Mouse (Mus musculus) heart, adult 2 months (tissue): ENCODE data around the gene Dhrs7c. TPM values are rescaled to one million over a fixed set of nuclear protein-coding genes. Genes with fewer than 3 reads are reported as not detected.

ENCODE experiments used
- DNase-seq, 2 experiments: peaks; one replicate each; pipeline ENCODE4 v3.0.0; 2021
- H3K27ac ChIP-seq: fragments of 200-600 bp; 2 replicates; pipeline ENCODE4 v1.8.1; 2022
- H3K27me3 ChIP-seq: fragments of 200-500 bp; 2 replicates; pipeline ENCODE4 v1.6.1; 2012; ENCODE audit warnings: mild to moderate bottlenecking, low read length, inconsistent platforms, mixed read lengths; ENCODE audit not compliant: control insufficient read depth, insufficient read depth
- H3K36me3 ChIP-seq: fragments of 200-500 bp; 2 replicates; pipeline ENCODE4 v1.6.1; 2012; ENCODE audit warnings: low read length, inconsistent platforms; ENCODE audit not compliant: control insufficient read depth, insufficient read depth
- H3K4me1 ChIP-seq: fragments of 200-500 bp; 2 replicates; pipeline ENCODE4 v1.6.1; 2011; ENCODE audit warnings: low read length; ENCODE audit not compliant: control insufficient read depth, insufficient read depth
- H3K4me3 ChIP-seq: fragments of 200-600 bp; 2 replicates; pipeline ENCODE4 v1.8.1; 2022
- H3K79me2 ChIP-seq: fragments of 200-500 bp; replicated peaks from 2 replicates; pipeline ENCODE4 v1.6.1; 2012; ENCODE audit warnings: mild to moderate bottlenecking, inconsistent platforms, low read length, moderate library complexity, mixed read lengths; ENCODE audit not compliant: control insufficient read depth, insufficient read depth
- H3K9ac ChIP-seq: fragments of 200-500 bp; 2 replicates; pipeline ENCODE4 v1.6.1; 2012; ENCODE audit warnings: low read depth, mild to moderate bottlenecking, control low read depth, inconsistent platforms, low read length, mixed read lengths
- CTCF ChIP-seq: fragments of 200-600 bp; IDR thresholded peaks from 2 replicates; pipeline ENCODE4 v1.8.1; 2022; ENCODE audit warnings: antibody characterized with exemption, mild to moderate bottlenecking, moderate library complexity
- EP300 ChIP-seq: fragments of 200-500 bp; IDR thresholded peaks from 2 replicates; pipeline ENCODE4 v1.6.1; 2011; ENCODE audit warnings: low read depth, low read length, control low read depth; ENCODE audit not compliant: insufficient read depth
- POLR2A ChIP-seq: fragments of 200-500 bp; IDR thresholded peaks from 2 replicates; pipeline ENCODE4 v1.6.1; 2011; ENCODE audit warnings: mild to moderate bottlenecking, low read depth, low read length, control low read depth; ENCODE audit not compliant: insufficient read depth
- WGBS: fragments of 180-500 bp; shearing (Covaris S2); methylation state at CpG from one replicate; pipeline ENCODE4 v1.1.7; 2018; 5-methylcytosine and 5-hydroxymethylcytosine counted together
- intact Hi-C: fragments of 180-260 bp; cut with DNase I; formaldehyde crosslinking; loops from one replicate; pipeline ENCODE4 v1.15.1; 2025
- polyA plus RNA-seq: library from polyadenylated mRNA; depleted of rRNA; stranded (reverse); fragments of >200 nt; gene quantifications from 2 replicates; pipeline ENCODE4 v1.2.3, GENCODE M21; 2012
- total RNA-seq, 2 experiments: library from RNA; stranded (reverse); gene quantifications; 2 replicates each; pipeline ENCODE4 v1.2.3; 2021

Gene Dhrs7c
- total and polyA plus RNA-seq, 3 experiments = 178 to 217 (median 214) TPM

DNA sequence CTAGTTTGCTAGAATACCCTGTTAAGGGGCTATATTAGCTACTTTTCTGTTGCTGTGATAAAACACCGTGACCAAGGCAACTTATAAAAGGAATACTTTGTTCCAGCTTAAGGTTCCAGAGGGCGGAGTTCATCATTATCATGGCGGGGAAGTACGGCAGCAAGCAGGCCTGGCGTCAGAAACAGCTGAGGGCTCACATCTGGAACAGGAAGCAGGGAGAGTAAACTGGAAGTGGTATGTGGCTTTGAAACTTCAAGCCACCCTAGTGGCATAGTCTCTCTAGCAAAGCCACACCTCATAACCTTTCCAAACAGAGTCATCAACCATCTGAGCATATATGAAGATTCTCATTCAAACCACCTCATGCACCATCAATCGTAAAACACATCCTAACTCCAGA lies 31.5 kb downstream of the Dhrs7c start:
- TF ChIP-seq CTCF (no peak), EP300 (no peak), POLR2A (no peak)
- no peak overlapping the region for H3K4me3 ChIP-seq
- 58% methylated on average over 6 of the region's 6 CpGs for WGBS
- DNase-seq = no peak
- H3K4me1 ChIP-seq = no peaks in the 10 kb centered on the region
- intact Hi-C loops = no loop called here
- no peak overlapping the region for H3K9ac ChIP-seq
- no peaks in the 10 kb centered on the region for H3K36me3 ChIP-seq
- H3K27me3 ChIP-seq = no peaks in the 10 kb centered on the region
- H3K79me2 ChIP-seq = no peaks in the 10 kb centered on the region
- H3K27ac ChIP-seq = no peak overlapping the region

DNA sequence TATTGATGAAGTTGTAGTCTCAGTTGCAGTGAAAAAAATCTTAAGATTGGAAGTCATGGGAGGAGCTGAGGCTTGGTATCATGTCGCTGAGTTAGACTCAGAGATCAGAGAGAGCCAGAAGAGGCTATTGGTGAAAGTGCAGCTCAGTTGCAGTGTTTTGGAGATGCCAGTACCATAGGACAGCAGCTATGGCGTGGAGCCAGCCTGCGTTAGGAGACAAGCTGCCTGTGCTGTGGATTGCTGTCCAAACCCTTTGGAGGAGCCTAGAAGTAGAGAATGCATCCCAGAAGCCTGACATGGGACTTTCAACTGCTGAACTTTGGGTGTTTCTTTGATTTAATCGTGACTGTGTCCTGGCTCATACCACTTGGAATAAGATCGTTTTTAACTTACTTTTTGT lies 33.8 kb downstream of the Dhrs7c start:
- DNase-seq = no peak
- H3K27ac ChIP-seq = no peak overlapping the region
- intact Hi-C loops = no loop called here
- TF ChIP-seq CTCF (no peak), EP300 (no peak), POLR2A (no peak)
- H3K36me3 ChIP-seq = no peaks in the 10 kb centered on the region
- no peaks in the 10 kb centered on the region for H3K79me2 ChIP-seq
- H3K4me1 ChIP-seq = no peaks in the 10 kb centered on the region
- H3K9ac ChIP-seq = no peak overlapping the region
- WGBS = 52% methylated on average over 5 of the region's 5 CpGs
- no peak overlapping the region for H3K4me3 ChIP-seq
- no peaks in the 10 kb centered on the region for H3K27me3 ChIP-seq

DNA sequence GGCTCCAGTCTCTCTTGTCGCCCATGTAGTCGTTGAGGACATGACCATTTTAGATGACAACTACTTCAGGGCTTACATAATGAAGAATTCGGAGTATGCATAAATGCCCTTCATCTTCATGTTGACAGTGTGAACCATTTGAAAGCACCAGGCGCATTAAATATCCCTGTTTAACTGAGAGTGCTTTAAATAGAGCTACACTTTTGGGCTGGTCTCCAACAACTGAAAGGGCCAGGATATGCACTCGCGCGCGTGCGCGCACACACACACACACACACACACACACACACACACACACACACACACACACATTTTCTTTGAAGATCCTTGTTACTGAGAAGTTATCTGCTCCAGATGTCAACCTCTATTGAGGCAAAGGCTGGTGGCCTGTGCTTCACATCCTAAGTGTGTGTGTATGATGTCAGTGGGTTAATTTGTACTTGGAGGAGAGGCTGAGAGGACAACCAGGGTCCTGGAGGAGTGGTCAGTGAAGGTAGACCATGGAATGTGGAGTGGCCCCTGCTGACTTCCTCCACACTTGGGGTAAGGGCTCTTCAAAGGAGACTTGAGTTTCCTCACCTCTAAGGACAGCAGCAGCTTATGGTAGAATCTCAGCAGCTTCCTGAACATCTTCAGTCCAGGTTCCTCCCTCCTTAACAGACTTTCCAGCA lies 37.6 kb downstream of the Dhrs7c start:
- no peak for DNase-seq
- H3K79me2 ChIP-seq = no peaks in the 10 kb centered on the region
- 49% methylated on average over 10 of the region's 10 CpGs for WGBS
- H3K27me3 ChIP-seq = no peaks in the 10 kb centered on the region
- no peak overlapping the region for H3K4me3 ChIP-seq
- no peak overlapping the region for H3K27ac ChIP-seq
- H3K9ac ChIP-seq = no peak overlapping the region
- TF ChIP-seq EP300 (no peak), POLR2A (no peak), CTCF (no peak)
- H3K4me1 ChIP-seq = no peaks in the 10 kb centered on the region
- H3K36me3 ChIP-seq = no peaks in the 10 kb centered on the region
- intact Hi-C loops = no loop called here

DNA sequence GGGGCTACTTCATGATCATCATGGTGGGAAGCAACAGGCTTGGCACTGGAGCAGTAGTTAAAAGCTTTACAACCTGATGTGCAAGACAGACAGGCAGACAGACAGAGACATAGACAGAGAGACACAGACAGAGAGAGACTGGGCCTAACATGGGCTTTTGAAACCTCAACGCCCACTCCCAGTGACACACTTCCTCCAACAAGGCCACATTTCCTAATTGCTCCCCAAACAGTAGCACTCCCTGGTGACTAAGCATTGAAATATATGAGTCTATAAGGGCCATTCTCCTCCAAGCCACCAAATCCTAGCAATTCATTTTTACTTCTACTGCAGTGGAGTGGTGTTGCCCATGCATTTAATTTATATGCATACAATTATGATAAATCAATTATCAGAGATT lies 41.8 kb downstream of the Dhrs7c start:
- no peak overlapping the region for H3K9ac ChIP-seq
- H3K4me1 ChIP-seq = no peaks in the 10 kb centered on the region

DNA sequence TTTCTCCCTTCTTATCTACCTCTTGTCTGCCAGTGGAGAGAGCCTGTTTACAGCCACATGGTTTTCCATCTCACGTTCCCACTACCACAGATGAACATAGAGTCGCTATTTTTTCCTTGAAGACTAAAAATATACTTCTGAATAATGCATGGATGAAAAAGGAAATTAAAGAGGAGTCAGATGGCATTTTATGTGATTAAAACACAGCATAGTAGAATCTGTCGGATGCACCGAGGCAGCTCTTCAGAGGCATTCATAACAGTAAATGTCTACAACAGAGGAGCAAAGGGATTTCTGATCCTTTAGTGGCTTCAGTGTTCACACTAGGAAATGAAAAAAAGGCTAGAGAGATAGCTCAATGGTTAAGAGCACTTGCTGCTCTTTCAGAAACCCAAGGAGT lies 47.2 kb downstream of the Dhrs7c start:
- intact Hi-C loops = no loop called here
- H3K79me2 ChIP-seq = no peaks in the 10 kb centered on the region
- WGBS = 74% methylated on average over 4 of the region's 4 CpGs
- no peak for DNase-seq
- no peak overlapping the region for H3K4me3 ChIP-seq
- no peak overlapping the region for H3K27ac ChIP-seq
- H3K36me3 ChIP-seq = no peaks in the 10 kb centered on the region
- no peak overlapping the region for H3K9ac ChIP-seq
- H3K27me3 ChIP-seq = no peaks in the 10 kb centered on the region
- TF ChIP-seq POLR2A (no peak), EP300 (no peak), CTCF (no peak)
- H3K4me1 ChIP-seq = no peaks in the 10 kb centered on the region

More for the DNA sequence above, 41.8 kb downstream of the Dhrs7c start:
- no peak for DNase-seq
- no peaks in the 10 kb centered on the region for H3K36me3 ChIP-seq
- H3K27me3 ChIP-seq = no peaks in the 10 kb centered on the region
- 56% methylated on average over 1 of the region's 1 CpGs for WGBS
- H3K79me2 ChIP-seq = no peaks in the 10 kb centered on the region
- no peak overlapping the region for H3K4me3 ChIP-seq
- intact Hi-C loops = no loop called here
- no peak for TF ChIP-seq CTCF
- TF ChIP-seq POLR2A = no peak
- TF ChIP-seq EP300 = no peak
- no peak overlapping the region for H3K27ac ChIP-seq

DNA sequence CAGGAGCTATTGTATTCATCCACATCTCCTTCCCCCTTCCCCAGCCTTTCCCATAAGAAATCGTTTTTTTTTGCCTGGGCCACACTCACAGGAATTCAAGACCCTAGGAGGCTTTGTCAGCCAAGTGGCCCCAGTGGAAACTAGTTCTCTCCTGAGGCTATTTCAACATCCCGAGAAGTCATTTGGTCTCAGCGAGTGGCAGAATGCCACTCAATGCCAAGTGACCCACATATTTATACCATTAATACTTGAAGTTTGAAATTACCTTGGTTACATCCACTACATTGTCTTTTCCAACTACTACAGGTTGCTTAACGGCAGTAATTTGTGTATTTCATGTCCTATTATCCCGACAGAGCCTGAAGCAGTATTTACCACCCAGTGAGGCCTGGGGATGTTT lies 53.8 kb downstream of the Dhrs7c start:
- WGBS = 72% methylated on average over 5 of the region's 5 CpGs
- no peak overlapping the region for H3K27ac ChIP-seq
- no peaks in the 10 kb centered on the region for H3K27me3 ChIP-seq
- H3K4me1 ChIP-seq = no peaks in the 10 kb centered on the region
- no peak overlapping the region for H3K4me3 ChIP-seq
- no peak overlapping the region for H3K9ac ChIP-seq
- no peaks in the 10 kb centered on the region for H3K79me2 ChIP-seq
- TF ChIP-seq CTCF = no peak
- no peak for TF ChIP-seq EP300
- TF ChIP-seq POLR2A = no peak
- intact Hi-C loops = no loop called here
- no peaks in the 10 kb centered on the region for H3K36me3 ChIP-seq
- DNase-seq = no peak
